Mouse (Mus musculus) inflammation-experienced regulatory T-cells, adult 16 weeks (primary cell): Measurements from ENCODE around the gene Cby3. TPM values are rescaled to one million over a fixed set of nuclear protein-coding genes. Genes with fewer than 3 reads are reported as not detected.

Source experiments
- polyA plus RNA-seq: library from polyadenylated mRNA; unstranded; fragments of 100-300 nt; shearing (Covaris generic); gene quantifications from one replicate; pipeline ENCODE4 v1.2.1, GENCODE M21; 2017

Gene Cby3
- polyA plus RNA-seq, result not detected

GRCm38 (mm10) chr11:50354162-50354561, at the start of gene Cby3:
Gene Cby3, plus strand, starts transcription at chr11:50354462.

DNA sequence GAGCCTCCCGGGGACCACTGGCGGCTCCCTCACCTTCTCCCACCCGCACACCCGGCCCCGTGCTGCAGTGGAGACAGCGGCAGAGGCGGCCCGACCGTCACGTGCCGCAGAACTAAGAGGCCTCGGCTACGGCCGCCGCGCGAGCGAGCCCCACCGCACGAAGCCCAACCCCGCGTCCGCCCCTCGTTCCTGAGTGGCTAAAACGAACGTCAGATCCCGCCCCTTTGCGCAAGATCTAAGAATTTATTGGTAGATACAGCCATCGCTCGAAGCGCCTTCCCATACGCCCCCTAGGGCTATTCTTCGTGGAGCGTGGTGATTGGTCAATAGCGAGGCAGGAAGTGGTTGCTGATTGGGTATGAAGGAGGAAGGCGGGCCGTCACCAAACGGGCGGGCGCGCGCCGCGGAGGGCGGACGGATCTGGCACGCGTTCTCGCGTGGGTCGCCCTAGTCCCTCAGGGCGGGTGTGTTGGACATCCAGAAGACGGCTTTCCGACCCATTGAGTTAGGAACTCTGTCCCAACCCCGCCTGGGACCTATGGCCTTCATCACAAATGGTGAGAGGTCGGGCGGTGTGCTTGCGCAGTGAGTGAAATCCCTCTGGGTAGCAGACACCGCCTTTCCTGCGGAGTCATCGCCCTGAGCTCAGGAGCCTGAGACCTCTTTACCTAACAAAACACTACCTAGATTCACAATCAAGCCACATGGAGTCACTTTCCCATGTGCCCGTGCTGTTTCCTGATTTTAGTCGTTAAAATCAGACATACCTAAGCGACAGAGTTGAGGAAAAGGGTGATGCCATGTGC, 28.6 kb upstream of the Cby3 start, which contains the start of gene Canx:
Canx (minus strand) TSS at position 178 of the 806 bp plus-strand sequence.

DNA sequence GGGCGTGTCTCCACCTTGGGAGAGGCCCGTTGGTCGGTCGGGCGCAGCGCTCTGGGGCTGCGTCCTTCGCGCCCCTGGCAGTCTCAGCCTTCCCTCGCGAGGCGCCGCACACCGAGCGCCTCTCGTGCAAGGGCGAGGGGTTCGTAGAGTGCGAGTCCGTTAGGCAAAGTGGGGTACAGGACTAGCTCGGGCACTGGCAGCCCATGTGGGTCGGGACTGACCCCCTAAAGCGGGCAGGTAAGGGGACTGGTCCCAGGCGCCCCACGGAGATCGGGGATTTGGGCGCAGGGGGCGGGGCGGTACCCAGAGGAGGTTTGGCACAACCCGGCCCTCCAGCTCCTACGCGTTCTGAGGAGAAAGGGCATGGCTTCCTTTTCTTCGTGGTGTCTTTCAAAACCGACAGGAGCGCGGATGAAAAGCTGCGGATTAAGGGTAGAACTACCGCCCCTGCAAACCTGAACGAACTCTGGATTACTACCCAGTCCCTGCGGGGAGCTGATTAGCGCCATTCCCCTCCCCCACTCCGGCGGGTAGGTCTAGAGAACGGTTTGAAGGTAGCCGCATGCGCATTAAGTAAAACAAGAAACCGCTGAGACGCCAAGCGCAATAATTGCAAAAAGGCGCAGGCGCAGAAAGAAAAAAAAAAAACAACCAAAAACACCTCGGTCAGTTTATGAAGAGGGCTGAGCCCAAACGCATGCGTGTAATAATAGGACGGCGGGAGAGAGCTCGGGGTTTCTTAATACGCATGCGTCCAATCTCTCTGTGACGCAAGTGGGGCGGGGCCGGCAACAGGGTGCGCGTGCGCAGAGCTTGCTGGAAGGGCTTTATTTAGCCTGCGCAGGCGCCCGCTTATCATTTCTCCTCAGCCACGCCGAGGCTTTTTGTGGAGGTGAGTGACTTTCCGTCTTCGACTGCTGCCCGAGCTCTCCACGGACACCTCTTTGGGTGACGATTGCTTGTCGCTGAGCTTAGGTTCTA, 22.9 kb downstream of the Cby3 start, which contains the start of gene Hnrnph1:
Hnrnph1 (plus strand) TSS at position 80 of the 981 bp plus-strand sequence.

Other genes starting within 250 kb of the Cby3 start
- 62.7 TPM for gene Tbc1d9b, start 223.1 kb upstream of the Cby3 start, polyA plus RNA-seq
- gene Mrnip, start 180.0 kb upstream of the Cby3 start, polyA plus RNA-seq, result 5.6 TPM
- gene Sqstm1, start 143.6 kb upstream of the Cby3 start, polyA plus RNA-seq, result 458 TPM
- 4.5 TPM for gene Mgat4b, start 143.6 kb upstream of the Cby3 start, polyA plus RNA-seq
- 1.4 TPM for gene Ltc4s, start 115.8 kb upstream of the Cby3 start, polyA plus RNA-seq
- 2.2 TPM for gene Maml1, start 62.2 kb upstream of the Cby3 start, polyA plus RNA-seq
- 199 TPM for gene Canx, start 28.8 kb upstream of the Cby3 start, polyA plus RNA-seq
- 286 TPM for gene Hnrnph1, start 22.5 kb downstream of the Cby3 start, polyA plus RNA-seq
- gene Rufy1, start 76.7 kb downstream of the Cby3 start, polyA plus RNA-seq, result 15.4 TPM
- not detected for gene Adamts2, start 247.6 kb downstream of the Cby3 start, polyA plus RNA-seq